Mouse (Mus musculus): ENCODE data around the gene Btbd35f21.
"Not testable (repeated sequence)": the region's sequence is repeated elsewhere in the genome, so short reads cannot be mapped to it uniquely, and the experiment has no call there.

The Btbd35f21 gene

GRCm38 (mm10) chrX:32725809-32726208 is at the start of gene Btbd35f21:
TSS of gene Btbd35f21 (plus strand) at chrX:32726109.
- DNase-seq (ENCODE audit: low read depth, low spot score) = not testable (repeated sequence)
